Mouse (Mus musculus) erythroblast, embryonic 14.5 days (primary cell): ENCODE data around the gene Rpl18. TPM values are rescaled to one million over a fixed set of nuclear protein-coding genes. Genes with fewer than 3 reads are reported as not detected.

ENCODE experiments used
- H3K27me3 ChIP-seq: 2 replicates; pipeline ENCODE4 v1.6.1; 2012; ENCODE audit warnings: inconsistent platforms; ENCODE audit not compliant: control insufficient read depth
- H3K36me3 ChIP-seq: 2 replicates; pipeline ENCODE4 v1.6.1; 2012; ENCODE audit warnings: mild to moderate bottlenecking, inconsistent platforms; ENCODE audit not compliant: control insufficient read depth
- H3K4me1 ChIP-seq: 2 replicates; pipeline ENCODE4 v1.6.1; 2012; ENCODE audit warnings: inconsistent platforms; ENCODE audit not compliant: control insufficient read depth
- H3K4me3 ChIP-seq: replicated peaks from 2 replicates; pipeline ENCODE3; 2012; ENCODE audit warnings: moderate library complexity, mild to moderate bottlenecking, inconsistent platforms
- H3K9me3 ChIP-seq: 2 replicates; pipeline ENCODE4 v1.6.1; 2012; ENCODE audit warnings: low read length, inconsistent platforms, mixed read lengths; ENCODE audit not compliant: control insufficient read depth
- GATA1 ChIP-seq: IDR thresholded peaks from 2 replicates; pipeline ENCODE4 v1.6.1; 2012; ENCODE audit warnings: low read length, inconsistent platforms, mixed read lengths
- TAL1 ChIP-seq: IDR thresholded peaks from 3 replicates; pipeline ENCODE4 v1.6.1; 2012; ENCODE audit warnings: low read length, inconsistent platforms, mixed read lengths
- polyA plus RNA-seq: library from polyadenylated mRNA; stranded (reverse); fragments of >175 nt; gene quantifications from 2 replicates; pipeline ENCODE4 v1.2.3, GENCODE M21; 2012

Rpl18 gene
- polyA plus RNA-seq, 1 experiment: 1,232 TPM

DNA sequence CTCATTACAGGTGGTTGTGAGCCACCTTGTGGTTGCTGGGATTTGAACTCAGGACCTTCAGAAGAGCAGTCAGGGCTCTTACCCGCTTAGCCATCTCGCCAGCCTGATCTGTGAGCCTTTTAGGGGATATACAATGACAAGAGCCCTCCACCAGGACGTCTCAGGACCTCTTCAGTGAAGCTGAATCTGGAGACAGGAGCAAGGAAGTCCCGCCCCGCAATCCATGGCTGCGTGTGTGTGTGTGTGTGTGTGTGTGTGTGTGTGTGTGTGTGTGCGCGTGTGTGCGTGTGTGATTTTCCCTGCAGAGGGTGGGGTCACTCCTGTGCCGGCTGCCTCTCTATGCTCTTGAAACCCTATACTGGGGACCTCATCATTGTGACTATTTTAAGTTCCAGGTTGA, 24.6 kb downstream of the Rpl18 start:
- Histone ChIP-seq H3K4me1 (no peaks in the 10 kb centered on the region; the same call in 1 of the 2 replicates), H3K36me3 (no peaks in the 10 kb centered on the region), H3K27me3 (peaks cover 5% of the 10 kb centered on the region), H3K9me3 (no peaks in the 10 kb centered on the region), H3K4me3 (no peak overlapping the region)
- TF ChIP-seq GATA1: no peak
- no peak for TF ChIP-seq TAL1

DNA sequence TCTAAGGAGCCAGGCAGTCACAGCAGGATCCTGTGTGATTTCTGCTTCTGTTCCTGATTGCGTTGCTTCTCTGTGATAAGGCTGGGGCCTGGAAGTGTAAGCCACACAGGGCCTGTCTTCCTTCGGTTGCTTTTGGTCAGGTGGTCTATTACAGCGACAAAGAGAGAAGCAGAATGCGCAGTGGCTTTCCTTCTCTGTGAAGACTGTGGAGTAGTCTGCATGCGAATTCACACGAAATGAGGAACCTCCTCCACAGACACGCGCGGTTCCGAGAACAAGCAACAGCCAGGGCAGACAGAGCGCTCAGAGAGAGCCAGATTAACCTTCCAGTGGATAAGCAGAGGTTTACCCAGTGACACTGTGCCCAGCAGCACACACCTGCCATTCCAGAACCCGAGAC, 26.1 kb downstream of the Rpl18 start:
- no peak overlapping the region for H3K4me3 ChIP-seq
- TF ChIP-seq GATA1: no peak
- TF ChIP-seq TAL1: no peak

DNA sequence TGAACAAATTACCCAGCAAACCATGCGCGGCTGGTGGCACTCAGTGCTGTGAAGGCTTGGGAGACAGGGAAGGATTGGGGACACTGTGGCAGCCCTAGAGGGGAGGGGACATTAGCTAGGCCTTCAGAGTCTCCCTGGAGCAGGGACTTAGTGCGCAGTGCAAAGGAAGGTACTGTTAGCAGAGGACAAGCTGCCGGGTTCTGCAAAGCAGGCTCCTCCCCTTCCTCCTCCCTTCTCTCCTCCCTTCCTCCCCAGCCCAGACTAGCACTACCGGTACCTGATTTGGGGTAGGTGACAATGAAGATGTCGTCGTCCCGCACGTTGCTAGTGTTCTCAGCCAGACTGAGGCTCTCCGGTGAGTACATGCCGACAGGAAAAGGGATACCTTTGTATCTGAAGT, 26.5 kb downstream of the Rpl18 start:
- H3K4me1 ChIP-seq: no peaks in the 10 kb centered on the region; the same call in 1 of the 2 replicates
- peaks cover 5% of the 10 kb centered on the region for H3K27me3 ChIP-seq
- TF ChIP-seq TAL1: no peak
- TF ChIP-seq GATA1: no peak
- no peak overlapping the region for H3K4me3 ChIP-seq
- peaks cover 3% of the 10 kb centered on the region for H3K9me3 ChIP-seq
- no peaks in the 10 kb centered on the region for H3K36me3 ChIP-seq

More for the DNA sequence above, 26.1 kb downstream of the Rpl18 start:
- Histone ChIP-seq H3K4me1 (no peaks in the 10 kb centered on the region; the same call in 1 of the 2 replicates), H3K27me3 (peaks cover 5% of the 10 kb centered on the region), H3K36me3 (no peaks in the 10 kb centered on the region), H3K9me3 (no peaks in the 10 kb centered on the region)

DNA sequence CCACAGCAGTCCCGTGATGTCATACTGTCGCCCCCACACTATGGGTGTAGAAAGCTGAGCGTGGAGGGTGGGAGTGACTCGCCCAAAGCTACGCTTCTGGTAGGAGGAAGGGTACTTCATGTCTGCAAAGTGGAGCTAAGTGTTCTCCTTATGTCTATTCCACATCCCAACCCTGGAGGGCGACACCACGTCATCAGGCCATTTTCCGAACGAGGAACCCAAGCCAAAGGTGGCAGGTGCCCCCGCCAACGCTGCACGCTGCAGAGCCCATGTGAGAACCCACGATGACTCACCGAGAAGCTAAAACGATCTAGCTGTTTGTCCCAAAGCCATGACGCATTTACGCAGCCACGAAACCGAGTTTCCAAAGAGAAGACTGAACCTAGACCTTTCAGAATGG, 27.1 kb downstream of the Rpl18 start:
- TF ChIP-seq TAL1 (no peak), GATA1 (no peak)
- Histone ChIP-seq H3K4me1 (no peaks in the 10 kb centered on the region; the same call in 1 of the 2 replicates), H3K4me3 (no peak overlapping the region), H3K36me3 (no peaks in the 10 kb centered on the region), H3K27me3 (peaks cover 5% of the 10 kb centered on the region), H3K9me3 (peaks cover 4% of the 10 kb centered on the region)

DNA sequence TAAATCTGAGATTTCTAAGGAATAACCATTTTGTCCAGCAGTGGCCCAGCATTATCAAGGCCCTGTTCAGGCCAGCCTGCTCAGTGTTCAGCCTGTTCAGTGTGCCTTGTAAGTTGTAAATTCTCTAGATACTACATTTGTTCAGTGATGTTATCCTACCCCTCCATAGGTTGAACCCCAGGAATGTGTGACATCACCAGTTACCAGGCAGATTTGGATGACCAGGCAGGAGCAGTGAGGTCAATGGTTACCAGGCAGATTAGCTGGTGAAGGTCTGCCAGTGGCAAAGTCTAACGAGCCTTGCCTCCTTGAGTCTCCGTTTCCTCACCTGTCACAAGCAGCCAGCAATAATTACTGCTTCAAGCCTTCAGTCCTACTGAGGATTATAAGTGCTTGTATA, 29.1 kb downstream of the Rpl18 start:
- Histone ChIP-seq H3K36me3 (no peaks in the 10 kb centered on the region), H3K4me1 (no peaks in the 10 kb centered on the region; the same call in 1 of the 2 replicates), H3K27me3 (peaks cover 5% of the 10 kb centered on the region), H3K4me3 (no peak overlapping the region), H3K9me3 (peaks cover 4% of the 10 kb centered on the region)
- TF ChIP-seq GATA1: no peak
- TF ChIP-seq TAL1: no peak

DNA sequence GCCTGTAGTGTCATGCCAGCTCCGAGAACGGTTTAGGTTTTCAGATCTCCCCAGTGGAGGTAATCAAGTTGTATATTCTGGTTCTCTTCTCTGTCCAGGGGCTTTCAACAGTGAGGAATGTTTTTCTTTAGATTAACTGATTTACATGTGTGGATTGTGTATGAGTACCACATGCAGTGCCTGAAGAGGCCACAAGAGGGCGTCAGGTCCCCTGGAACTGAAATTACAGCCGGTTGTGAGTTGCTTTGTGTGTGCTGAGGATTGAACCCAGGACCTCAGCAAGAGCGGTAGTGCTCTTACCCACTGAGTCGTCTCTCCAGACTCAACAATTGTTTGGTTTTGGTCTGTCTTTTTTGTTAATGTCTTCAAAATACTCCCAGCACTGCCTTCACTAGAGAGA, 31.3 kb downstream of the Rpl18 start:
- peaks cover 5% of the 10 kb centered on the region for H3K27me3 ChIP-seq
- peaks cover 6% of the 10 kb centered on the region for H3K9me3 ChIP-seq
- H3K4me3 ChIP-seq: no peak overlapping the region
- TF ChIP-seq TAL1 (no peak), GATA1 (no peak)
- no peaks in the 10 kb centered on the region for H3K36me3 ChIP-seq
- H3K4me1 ChIP-seq: no peaks in the 10 kb centered on the region; the same call in 1 of the 2 replicates

DNA sequence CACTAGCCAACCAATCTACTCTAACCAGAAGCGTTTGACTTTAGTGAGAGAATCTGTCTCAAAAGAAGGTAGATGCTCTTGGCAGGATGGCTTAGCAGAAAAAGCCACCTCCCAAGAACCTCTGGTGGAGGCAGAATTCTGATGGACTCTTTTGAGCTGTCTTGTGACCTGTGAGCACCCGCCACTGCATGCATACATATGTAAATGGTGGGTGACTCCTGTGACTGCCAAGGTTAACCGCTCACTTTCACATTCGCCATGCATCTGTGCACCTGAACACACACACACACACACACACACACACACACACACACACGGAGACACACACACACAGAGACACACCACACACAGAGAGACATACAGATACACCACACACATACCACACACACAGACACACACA, 32.2 kb downstream of the Rpl18 start:
- H3K27me3 ChIP-seq: peaks cover under 1% of the 10 kb centered on the region; the same call in 1 of the 2 replicates
- H3K9me3 ChIP-seq: peaks cover 6% of the 10 kb centered on the region
- H3K4me1 ChIP-seq: no peaks in the 10 kb centered on the region; the same call in 1 of the 2 replicates
- no peak overlapping the region for H3K4me3 ChIP-seq
- TF ChIP-seq TAL1 (no peak), GATA1 (no peak)
- H3K36me3 ChIP-seq: no peaks in the 10 kb centered on the region

DNA sequence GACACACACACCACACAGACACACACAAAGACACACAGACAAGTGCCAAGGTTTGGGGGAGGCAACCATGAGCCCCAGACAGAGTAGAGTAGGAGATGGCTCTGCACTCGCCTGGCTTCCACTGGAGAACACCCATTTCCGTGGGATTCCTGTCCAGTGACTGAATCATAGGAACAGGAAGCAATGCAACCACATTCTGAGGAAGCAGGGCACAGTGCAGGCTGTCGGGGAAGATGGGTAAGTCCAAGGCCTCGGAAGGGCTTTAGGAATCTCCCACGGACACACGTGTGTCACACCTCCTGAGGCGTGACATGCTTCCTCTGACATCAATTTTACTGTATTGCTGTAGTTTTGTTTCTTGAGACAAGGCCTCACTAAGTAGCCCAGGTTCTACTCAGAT, 32.9 kb downstream of the Rpl18 start:
- Histone ChIP-seq H3K27me3 (no peaks in the 10 kb centered on the region; the same call in 1 of the 2 replicates), H3K4me1 (no peaks in the 10 kb centered on the region), H3K4me3 (no peak overlapping the region), H3K9me3 (peaks cover 6% of the 10 kb centered on the region), H3K36me3 (no peaks in the 10 kb centered on the region)
- TF ChIP-seq GATA1 (no peak), TAL1 (no peak)

DNA sequence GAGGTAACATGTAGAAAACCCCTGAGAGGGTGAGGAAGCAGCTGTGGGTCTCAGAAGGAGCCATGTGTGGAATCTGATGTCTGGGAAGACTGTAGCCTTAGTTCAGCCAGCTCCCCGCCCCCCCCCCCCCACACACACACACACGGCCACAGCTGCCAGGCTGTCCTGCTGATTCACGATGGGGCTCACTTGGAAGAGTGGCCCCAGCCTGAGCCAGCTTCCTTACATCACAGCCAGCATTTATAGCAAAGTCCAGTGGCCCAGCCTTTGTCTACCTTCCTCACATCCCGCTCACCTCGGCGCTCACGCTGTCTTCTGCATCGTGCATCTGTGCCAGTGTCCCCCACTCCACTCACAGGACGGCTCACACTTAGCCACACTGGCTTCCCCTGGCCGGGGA, 34.1 kb downstream of the Rpl18 start:
- Histone ChIP-seq H3K36me3 (no peaks in the 10 kb centered on the region), H3K9me3 (peaks cover 6% of the 10 kb centered on the region), H3K4me1 (no peaks in the 10 kb centered on the region), H3K4me3 (no peak overlapping the region), H3K27me3 (no peaks in the 10 kb centered on the region; the same call in 1 of the 2 replicates)
- TF ChIP-seq GATA1: no peak
- no peak for TF ChIP-seq TAL1

DNA sequence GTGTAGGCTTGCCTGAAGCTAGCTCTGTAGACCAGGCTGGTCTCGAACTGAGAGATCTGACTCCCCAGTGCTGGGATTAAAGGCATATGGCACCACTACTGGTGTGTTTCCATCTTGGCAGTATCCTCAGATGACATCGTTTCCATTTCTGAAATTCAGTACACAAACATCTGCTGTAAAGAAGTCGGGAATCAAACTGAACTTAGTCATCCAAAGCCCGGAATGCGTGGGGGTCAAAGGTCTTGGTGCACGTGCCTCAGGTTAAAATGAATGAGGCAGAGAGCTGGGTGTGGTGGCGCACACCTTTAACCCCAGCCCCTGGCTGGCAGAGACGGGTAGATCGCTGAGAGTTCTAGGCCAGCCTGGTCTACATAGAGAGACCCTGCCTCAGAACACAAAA, 34.9 kb downstream of the Rpl18 start:
- TF ChIP-seq TAL1 (no peak), GATA1 (no peak)
- H3K36me3 ChIP-seq: no peaks in the 10 kb centered on the region
- H3K4me3 ChIP-seq: no peak overlapping the region
- no peaks in the 10 kb centered on the region for H3K4me1 ChIP-seq
- peaks cover 6% of the 10 kb centered on the region for H3K9me3 ChIP-seq
- no peaks in the 10 kb centered on the region; the same call in 1 of the 2 replicates for H3K27me3 ChIP-seq
